16 mouse cellular contexts compared by ENCODE assay signal in the genomic region with DNA sequence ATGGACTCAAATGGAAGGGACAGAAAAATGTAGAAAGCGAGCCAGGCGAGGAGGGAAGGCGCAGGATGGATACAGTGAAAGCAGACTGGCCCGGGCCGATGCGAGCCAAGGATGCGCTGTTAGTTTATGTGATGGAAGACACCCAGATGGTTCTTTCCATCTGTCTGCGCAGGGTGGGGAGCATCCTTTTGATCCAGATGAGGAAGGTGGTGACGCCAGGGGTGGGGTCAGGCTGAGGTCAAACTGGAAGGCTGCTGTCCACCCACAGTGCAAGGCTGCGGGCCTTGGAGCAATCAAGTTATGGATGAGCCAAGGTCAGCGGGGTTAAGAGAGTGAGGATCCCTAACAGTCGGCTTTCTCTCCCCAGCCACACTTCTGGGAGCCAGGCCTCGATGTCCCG. TPM values are rescaled to one million over a fixed set of nuclear protein-coding genes. Genes with fewer than 3 reads are reported as not detected.
DNase-seq lines count a peak whose midpoint lies in the region; ATAC-seq and TF ChIP-seq lines count a peak whose summit lies in the region.
"Had no signal": no experiment of that assay in that cellular context is flagged by ENCODE, and none has a peak within 500 bp of the region (broad histone marks: within the 10 kb centered on the region; RNA-seq: fewer than 3 reads in every experiment).

No protein-coding gene starts in this region.

- TF ChIP-seq CTCF in lung, postnatal 0 days (IDR thresholded peaks at IDR 0.05): no peak

- WGBS in forebrain, embryonic 13.5 days: 83% methylated on average over 14 of the region's 14 CpGs
- 89% methylated on average over 14 of the region's 14 CpGs for WGBS in forebrain, embryonic 10.5 days
- 45% methylated on average over 14 of the region's 14 CpGs for WGBS in lung, postnatal 0 days
- 44% methylated on average over 14 of the region's 14 CpGs for WGBS in stomach, embryonic 16.5 days

- TF ChIP-seq EP300 in lung, postnatal 0 days (IDR thresholded peaks at IDR 0.05): no peak

- H3K27ac ChIP-seq in forebrain, embryonic 13.5 days: peak overlapping the region; percentile 91; the same call in 1 of the 2 replicates
- no peak overlapping the region for H3K27ac ChIP-seq in forebrain, embryonic 10.5 days
- H3K27ac ChIP-seq in lung, postnatal 0 days (ENCODE audit: low read length): no peak overlapping the region
- H3K27ac ChIP-seq in stomach, embryonic 16.5 days (ENCODE audit: low read length): 0 out of 2 replicates have a peak overlapping the region, but pooled peaks have one; percentile 21
- H3K27ac ChIP-seq: embryonic facial prominence, embryonic 12.5 days; liver, embryonic 15.5 days had no signal

- H3K9me3 ChIP-seq in forebrain, embryonic 13.5 days (replicated peaks): no peaks in the 10 kb centered on the region
- H3K9me3 ChIP-seq in forebrain, embryonic 10.5 days: no peaks in the 10 kb centered on the region
- H3K9me3 ChIP-seq in lung, postnatal 0 days (ENCODE audit: low read length): no peaks in the 10 kb centered on the region
- no peaks in the 10 kb centered on the region for H3K9me3 ChIP-seq in stomach, embryonic 16.5 days (replicated peaks; ENCODE audit: control insufficient read depth, low read length)
- H3K9me3 ChIP-seq: embryonic facial prominence, embryonic 12.5 days; liver, embryonic 15.5 days; midbrain, embryonic 12.5 days had no signal

- H3K4me3 ChIP-seq in forebrain, embryonic 13.5 days: no peak overlapping the region
- no peak overlapping the region for H3K4me3 ChIP-seq in forebrain, embryonic 10.5 days
- H3K4me3 ChIP-seq in lung, postnatal 0 days (ENCODE audit: low read depth, low read length): no peak overlapping the region
- no peak overlapping the region for H3K4me3 ChIP-seq in stomach, embryonic 16.5 days (replicated peaks; ENCODE audit: low read length)
- H3K4me3 ChIP-seq: embryonic facial prominence, embryonic 12.5 days; liver, embryonic 15.5 days; midbrain, embryonic 12.5 days had no signal

- H3K9ac ChIP-seq in forebrain, embryonic 13.5 days: no peak overlapping the region
- no peak overlapping the region for H3K9ac ChIP-seq in lung, postnatal 0 days (replicated peaks; ENCODE audit: low read depth)
- no peak overlapping the region for H3K9ac ChIP-seq in stomach, embryonic 16.5 days (ENCODE audit: low read length)
- H3K9ac ChIP-seq: embryonic facial prominence, embryonic 12.5 days; liver, embryonic 15.5 days; midbrain, embryonic 12.5 days had no signal

- ATAC-seq in forebrain, embryonic 13.5 days: no peak
- ATAC-seq in lung, postnatal 0 days: no peak
- peak; percentile 34; the same call in 1 of the 2 replicates for ATAC-seq in stomach, embryonic 16.5 days (ENCODE audit: insufficient read depth, low FRiP score)
- no peak for ATAC-seq in granulocyte monocyte progenitor cell, adult 5-6 weeks (replicated peaks; ENCODE audit: poor library complexity, severe bottlenecking)

- DNase-seq in forebrain, embryonic 10.5 days (ENCODE audit: extremely low spot score, low spot score): no peak
- peak; percentile 80 for DNase-seq in lung, postnatal 10 days
- no peak for DNase-seq in lung, postnatal 0 days (ENCODE audit: low spot score)
- peak; percentile 67 for DNase-seq in gastrocnemius, postnatal 14 days
- no peak for DNase-seq in Muller cell, postnatal 12 days (ENCODE audit: inconsistent ontology term)
- DNase-seq: B cell, adult 2 months; thymus, adult 2 months had no signal

- peaks cover 25% of the 10 kb centered on the region for H3K4me1 ChIP-seq in forebrain, embryonic 13.5 days
- peaks cover 23% of the 10 kb centered on the region for H3K4me1 ChIP-seq in forebrain, embryonic 10.5 days
- no peaks in the 10 kb centered on the region for H3K4me1 ChIP-seq in lung, postnatal 0 days (ENCODE audit: insufficient read depth, low read depth, low read length)
- H3K4me1 ChIP-seq in stomach, embryonic 16.5 days (ENCODE audit: control insufficient read depth, insufficient read depth, low read length): peaks cover 6% of the 10 kb centered on the region; the same call in 1 of the 2 replicates

- H3K4me2 ChIP-seq in forebrain, embryonic 13.5 days: no peak overlapping the region
- H3K4me2 ChIP-seq in lung, postnatal 0 days (replicated peaks; ENCODE audit: low read depth, low read length): no peak overlapping the region
- no peak overlapping the region for H3K4me2 ChIP-seq in stomach, embryonic 16.5 days (ENCODE audit: low read depth, low read length)
- H3K4me2 ChIP-seq: embryonic facial prominence, embryonic 12.5 days; liver, embryonic 15.5 days; midbrain, embryonic 12.5 days had no signal

- intact Hi-C loops in gastrocnemius, postnatal 14 days (cut with DNase I; ENCODE audit: low total_unique reads): no loop called here

- H3K36me3 ChIP-seq in forebrain, embryonic 13.5 days (ENCODE audit: poor library complexity, severe bottlenecking): no peaks in the 10 kb centered on the region
- no peaks in the 10 kb centered on the region for H3K36me3 ChIP-seq in forebrain, embryonic 10.5 days (replicated peaks)
- H3K36me3 ChIP-seq in lung, postnatal 0 days (ENCODE audit: insufficient read depth, low read length): no peaks in the 10 kb centered on the region
- H3K36me3 ChIP-seq in stomach, embryonic 16.5 days (ENCODE audit: control insufficient read depth, insufficient read depth, low read length): no peaks in the 10 kb centered on the region
- H3K36me3 ChIP-seq: embryonic facial prominence, embryonic 12.5 days; liver, embryonic 15.5 days; midbrain, embryonic 12.5 days had no signal

- no peaks in the 10 kb centered on the region for H3K27me3 ChIP-seq in forebrain, embryonic 13.5 days
- H3K27me3 ChIP-seq in forebrain, embryonic 10.5 days (ENCODE audit: poor library complexity, severe bottlenecking): no peaks in the 10 kb centered on the region
- no peaks in the 10 kb centered on the region for H3K27me3 ChIP-seq in lung, postnatal 0 days (replicated peaks; ENCODE audit: insufficient read depth, low read length)
- no peaks in the 10 kb centered on the region for H3K27me3 ChIP-seq in stomach, embryonic 16.5 days (ENCODE audit: control insufficient read depth, insufficient read depth, low read length)
- H3K27me3 ChIP-seq: embryonic facial prominence, embryonic 12.5 days; midbrain, embryonic 12.5 days had no signal

RNA-seq across cellular contexts. Expression of gene Car5a, which starts 8.3 kb away (rescaled TPM):
- 0.25 TPM in 1 of 2 replicates, not detected in the other for polyA plus RNA-seq in forebrain, embryonic 13.5 days (2015; fragmentation: Nextera tagmentation; extraction: Ambion mirVana)
- polyA plus RNA-seq in forebrain, embryonic 10.5 days (2016; fragmentation: Nextera tagmentation; extraction: Ambion mirVana): not detected in 2 replicates
- polyA plus RNA-seq in lung, postnatal 0 days (2015; fragmentation: Nextera tagmentation; extraction: Ambion mirVana): 0.37 and 0.61 TPM in 2 replicates
- total RNA-seq in gastrocnemius, postnatal 14 days (2021): not detected
- 0.19 and 0.40 TPM in 2 replicates for polyA plus RNA-seq in stomach, embryonic 16.5 days (2015; fragmentation: Nextera tagmentation; extraction: Ambion mirVana)
- not detected in 2 replicates for total RNA-seq in granulocyte monocyte progenitor cell, adult 5-6 weeks (2014; fragmentation: Nextera tagmentation)
- total RNA-seq in granulocyte monocyte progenitor cell, adult 5-6 weeks (2017): not detected in 2 replicates
- total RNA-seq: adrenal gland, adult 18-20 months; left cerebral cortex, postnatal 10 days had no signal
- polyA plus RNA-seq: embryonic facial prominence, embryonic 12.5 days; heart, postnatal 0 days; thymus, adult 2 months had no signal

RNA-seq across cellular contexts. Expression of gene Banp, which starts 13.2 kb away (rescaled TPM):
- 57.5 and 60.9 TPM in 2 replicates for polyA plus RNA-seq in forebrain, embryonic 13.5 days (2015; fragmentation: Nextera tagmentation; extraction: Ambion mirVana)
- 44.1 and 56.4 TPM in 2 replicates for polyA plus RNA-seq in forebrain, embryonic 10.5 days (2016; fragmentation: Nextera tagmentation; extraction: Ambion mirVana)
- 17.1 and 30.7 TPM in 2 replicates for polyA plus RNA-seq in lung, postnatal 0 days (2015; fragmentation: Nextera tagmentation; extraction: Ambion mirVana)
- total RNA-seq in gastrocnemius, postnatal 14 days (2021): 1 to 10 TPM; 8.3 to 8.4 TPM
- 35.9 and 36.4 TPM in 2 replicates for polyA plus RNA-seq in stomach, embryonic 16.5 days (2015; fragmentation: Nextera tagmentation; extraction: Ambion mirVana)
- total RNA-seq in granulocyte monocyte progenitor cell, adult 5-6 weeks (2014; fragmentation: Nextera tagmentation): 12.9 and 16.4 TPM in 2 replicates
- total RNA-seq in granulocyte monocyte progenitor cell, adult 5-6 weeks (2017): 19.3 and 31.1 TPM in 2 replicates

RNA-seq across cellular contexts. Expression of gene Slc7a5, which starts 28.9 kb away (rescaled TPM):
- polyA plus RNA-seq in forebrain, embryonic 13.5 days (2015; fragmentation: Nextera tagmentation; extraction: Ambion mirVana): 28.1 and 30.6 TPM in 2 replicates
- 27.4 and 30.5 TPM in 2 replicates for polyA plus RNA-seq in forebrain, embryonic 10.5 days (2016; fragmentation: Nextera tagmentation; extraction: Ambion mirVana)
- polyA plus RNA-seq in lung, postnatal 0 days (2015; fragmentation: Nextera tagmentation; extraction: Ambion mirVana): 4.3 and 7.5 TPM in 2 replicates
- 1 to 10 TPM; 4.2 to 5.7 TPM for total RNA-seq in gastrocnemius, postnatal 14 days (2021)
- 19.8 and 20.0 TPM in 2 replicates for polyA plus RNA-seq in stomach, embryonic 16.5 days (2015; fragmentation: Nextera tagmentation; extraction: Ambion mirVana)
- 63.5 and 63.6 TPM in 2 replicates for total RNA-seq in granulocyte monocyte progenitor cell, adult 5-6 weeks (2014; fragmentation: Nextera tagmentation)
- total RNA-seq in granulocyte monocyte progenitor cell, adult 5-6 weeks (2017): 22.8 and 29.4 TPM in 2 replicates

Comparison
In these comparisons a context has a peak if more than half of its experiments do, and no peak if none do; other contexts are left out.
1. H3K27ac ChIP-seq: peak in forebrain, embryonic 13.5 days (single experiment) and stomach, embryonic 16.5 days (single experiment); none in forebrain, embryonic 10.5 days (single experiment) and lung, postnatal 0 days (single experiment).
2. DNase-seq: peak in lung, postnatal 10 days (single experiment) and gastrocnemius, postnatal 14 days (single experiment); none in forebrain, embryonic 10.5 days (single experiment), lung, postnatal 0 days (single experiment) and Muller cell, postnatal 12 days (single experiment).